Mouse (Mus musculus) hindbrain, embryonic 11.5 days (tissue): ENCODE measurements at regions not wholly inside any gene's neighbourhood (a gene's known extent, or its start where the extent isn't known, plus 50 kb on each side); places are given as distances from the start of the nearest gene placed in this dataset.

ENCODE experiments used
- ATAC-seq: fragments of 200-750 bp; cut with Nextera tagmentation; 2 replicates; pipeline ENCODE4 v1.8.0; 2017; ENCODE audit warnings: mild to moderate bottlenecking, moderate TSS enrichment, moderate library complexity; ENCODE audit not compliant: low FRiP score
- DNase-seq: peaks from one replicate; pipeline ENCODE4 v3.0.0-alpha.2; 2015; ENCODE audit warnings: low spot score
- H3K27ac ChIP-seq: fragments of 300-500 bp; sonication (generic); 2 replicates; pipeline ENCODE4 v1.5.1; 2014; ENCODE audit warnings: mild to moderate bottlenecking, low read depth, low read length
- H3K27me3 ChIP-seq: fragments of 300-500 bp; sonication (generic); 2 replicates; pipeline ENCODE4 v1.6.1; 2014; ENCODE audit warnings: mild to moderate bottlenecking, low read length, moderate library complexity, mixed read lengths; ENCODE audit not compliant: control insufficient read depth, insufficient read depth
- H3K36me3 ChIP-seq: fragments of 300-500 bp; sonication (generic); 2 replicates; pipeline ENCODE4 v1.6.1; 2014; ENCODE audit warnings: mild to moderate bottlenecking, low read length, moderate library complexity, mixed read lengths; ENCODE audit not compliant: control insufficient read depth, insufficient read depth
- H3K4me1 ChIP-seq: fragments of 300-500 bp; sonication (generic); replicated peaks from 2 replicates; pipeline ENCODE4 v1.6.1; 2014; ENCODE audit warnings: low read length, mixed read lengths; ENCODE audit not compliant: control insufficient read depth, insufficient read depth
- H3K4me2 ChIP-seq: fragments of 300-500 bp; sonication (generic); replicated peaks from 2 replicates; pipeline ENCODE4 v1.6.1; 2014; ENCODE audit warnings: mild to moderate bottlenecking, low read depth, low read length
- H3K4me3 ChIP-seq: fragments of 300-500 bp; sonication (generic); 2 replicates; pipeline ENCODE4 v1.5.1; 2014; ENCODE audit warnings: low read depth, low read length
- H3K9ac ChIP-seq: fragments of 300-500 bp; sonication (generic); 2 replicates; pipeline ENCODE4 v1.6.1; 2014; ENCODE audit warnings: low read depth, low read length
- H3K9me3 ChIP-seq: fragments of 300-500 bp; sonication (generic); 2 replicates; pipeline ENCODE4 v1.6.1; 2016; ENCODE audit warnings: low read length; ENCODE audit not compliant: control insufficient read depth
- WGBS: fragments of 180-500 bp; shearing (Covaris S2); extraction: QIAGEN DNeasy Blood & Tissue Kit; methylation state at CpG from one replicate; pipeline ENCODE4 v1.1.7; 2014; 5-methylcytosine and 5-hydroxymethylcytosine counted together

DNA sequence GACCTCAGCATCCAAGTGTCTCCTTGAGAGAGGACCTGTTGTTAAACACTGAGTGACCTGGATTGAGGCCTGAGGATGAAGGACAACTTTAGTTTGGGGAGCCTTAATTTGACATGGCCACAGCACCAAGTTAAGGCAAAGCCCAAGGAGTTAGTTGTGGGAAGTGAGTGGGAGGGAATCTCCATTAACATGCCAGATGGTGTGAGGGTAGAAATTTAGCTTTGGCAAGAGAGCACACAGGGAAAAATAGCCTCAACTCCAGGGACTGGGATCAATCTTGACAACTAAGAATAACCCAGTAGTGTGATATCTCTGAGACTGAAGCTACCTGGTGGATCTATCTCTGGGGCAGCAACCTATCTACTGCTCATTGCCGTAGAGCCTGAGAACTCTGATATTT, 105.4 kb downstream of the Ahr start:
- H3K36me3 ChIP-seq, result no peaks in the 10 kb centered on the region

DNA sequence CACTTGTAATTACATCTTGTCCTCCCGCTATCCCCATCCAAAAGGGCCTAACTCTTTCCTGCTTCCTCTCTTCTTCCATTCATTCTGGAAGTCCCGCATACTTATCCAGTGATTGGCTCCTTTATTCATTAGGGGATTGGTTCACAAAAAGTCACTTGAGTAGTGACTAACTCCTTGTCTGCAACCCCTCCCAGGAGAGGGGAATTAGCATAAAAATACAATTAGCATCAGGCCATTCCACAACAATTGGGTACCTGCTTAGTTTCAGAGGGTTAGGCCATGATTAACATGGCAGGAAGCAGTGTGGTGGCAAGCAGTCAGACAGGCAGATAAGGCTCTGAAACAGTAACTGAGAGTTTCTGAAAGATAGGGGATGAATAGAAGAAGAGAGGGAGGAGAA, 115.6 kb downstream of the Ahr start:
- ATAC-seq (no peak), DNase-seq (no peak)
- no peaks in the 10 kb centered on the region for H3K27me3 ChIP-seq
- no peaks in the 10 kb centered on the region for H3K9me3 ChIP-seq
- H3K9ac ChIP-seq, result no peak overlapping the region
- H3K4me3 ChIP-seq, result no peak overlapping the region
- WGBS, result 83% methylated on average over 2 of the region's 2 CpGs
- H3K27ac ChIP-seq, result no peak overlapping the region
- no peak overlapping the region for H3K4me2 ChIP-seq
- no peaks in the 10 kb centered on the region for H3K36me3 ChIP-seq
- no peaks in the 10 kb centered on the region for H3K4me1 ChIP-seq

More for the DNA sequence above, 105.4 kb downstream of the Ahr start:
- Histone ChIP-seq H3K27me3 (no peaks in the 10 kb centered on the region), H3K4me1 (no peaks in the 10 kb centered on the region), H3K4me2 (no peak overlapping the region), H3K4me3 (no peak overlapping the region), H3K9ac (no peak overlapping the region), H3K9me3 (no peaks in the 10 kb centered on the region), H3K27ac (no peak overlapping the region)
- DNase-seq (no peak), ATAC-seq (no peak)
- 88% methylated on average over 1 of the region's 1 CpGs for WGBS

DNA sequence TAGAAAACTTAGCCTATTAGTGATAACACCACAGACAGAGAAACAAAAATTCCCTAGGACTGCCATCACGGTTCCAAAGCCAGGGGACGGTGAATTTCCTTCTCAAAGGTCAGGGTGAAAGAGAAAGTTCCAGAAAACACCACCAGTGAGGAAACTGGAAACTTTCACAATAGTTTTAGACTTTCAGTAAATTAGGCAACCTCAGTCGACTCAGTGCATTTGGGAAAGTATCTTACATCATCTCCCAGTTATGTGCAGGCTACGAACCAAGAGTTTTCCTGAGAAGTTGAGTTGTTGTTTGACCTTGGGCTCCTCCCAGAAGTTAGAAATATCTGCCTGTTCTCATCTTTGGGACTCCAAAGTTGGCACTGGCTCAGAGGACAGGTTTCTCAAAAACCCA, 116.9 kb downstream of the Ahr start:
- Histone ChIP-seq H3K27me3 (no peaks in the 10 kb centered on the region), H3K4me3 (no peak overlapping the region), H3K36me3 (no peaks in the 10 kb centered on the region), H3K4me2 (no peak overlapping the region), H3K9me3 (no peaks in the 10 kb centered on the region), H3K27ac (no peak overlapping the region), H3K4me1 (no peaks in the 10 kb centered on the region), H3K9ac (no peak overlapping the region)
- 85% methylated on average over 4 of the region's 4 CpGs for WGBS
- DNase-seq (no peak), ATAC-seq (no peak)

DNA sequence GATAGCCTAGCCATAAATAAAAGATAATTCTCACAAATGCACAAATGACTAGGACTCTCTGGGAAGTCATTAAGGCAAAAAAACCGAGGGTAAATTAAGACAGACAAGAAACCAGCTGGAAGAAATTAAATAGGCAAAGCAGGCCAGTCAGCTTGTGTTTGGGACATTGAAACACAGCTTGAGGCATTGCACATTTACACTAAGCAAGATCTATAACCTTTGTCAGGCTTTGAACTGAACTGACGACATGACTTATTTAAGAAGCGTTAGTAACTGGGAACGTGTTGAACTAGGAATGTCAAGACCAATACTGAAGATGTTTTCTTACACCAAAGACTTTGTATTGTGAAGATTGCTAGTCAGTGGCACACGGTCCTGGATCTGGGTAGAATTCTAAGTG, 118.3 kb downstream of the Ahr start:
- DNase-seq (no peak), ATAC-seq (no peak)
- Histone ChIP-seq H3K27ac (no peak overlapping the region), H3K9me3 (no peaks in the 10 kb centered on the region), H3K27me3 (no peaks in the 10 kb centered on the region), H3K9ac (no peak overlapping the region), H3K4me2 (no peak overlapping the region), H3K36me3 (no peaks in the 10 kb centered on the region), H3K4me1 (no peaks in the 10 kb centered on the region), H3K4me3 (no peak overlapping the region)
- 70% methylated on average over 5 of the region's 5 CpGs for WGBS

DNA sequence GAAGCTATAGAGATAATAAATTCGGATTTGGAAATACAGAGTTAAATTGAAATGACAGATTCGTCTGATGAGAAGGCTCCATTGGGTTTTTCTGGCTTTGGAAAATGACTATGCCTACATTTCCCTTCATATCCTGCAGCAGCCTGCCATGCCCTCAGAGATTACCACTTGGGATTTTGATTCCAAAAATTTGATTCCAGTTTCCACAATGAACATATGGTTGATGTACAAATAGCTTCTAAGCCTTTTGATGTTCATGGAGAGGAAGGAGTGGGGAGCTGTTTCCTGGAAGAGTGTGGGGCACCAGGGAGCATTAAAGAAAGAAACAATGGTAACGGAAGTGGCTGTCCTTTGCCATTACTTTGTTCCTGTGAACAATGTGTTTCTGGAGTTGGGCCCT, 122.1 kb downstream of the Ahr start:
- Histone ChIP-seq H3K27ac (no peak overlapping the region), H3K27me3 (no peaks in the 10 kb centered on the region), H3K36me3 (no peaks in the 10 kb centered on the region), H3K9ac (no peak overlapping the region), H3K4me1 (no peaks in the 10 kb centered on the region), H3K4me3 (no peak overlapping the region), H3K4me2 (no peak overlapping the region), H3K9me3 (no peaks in the 10 kb centered on the region)
- ATAC-seq (no peak), DNase-seq (no peak)
- 76% methylated on average over 3 of the region's 3 CpGs for WGBS

DNA sequence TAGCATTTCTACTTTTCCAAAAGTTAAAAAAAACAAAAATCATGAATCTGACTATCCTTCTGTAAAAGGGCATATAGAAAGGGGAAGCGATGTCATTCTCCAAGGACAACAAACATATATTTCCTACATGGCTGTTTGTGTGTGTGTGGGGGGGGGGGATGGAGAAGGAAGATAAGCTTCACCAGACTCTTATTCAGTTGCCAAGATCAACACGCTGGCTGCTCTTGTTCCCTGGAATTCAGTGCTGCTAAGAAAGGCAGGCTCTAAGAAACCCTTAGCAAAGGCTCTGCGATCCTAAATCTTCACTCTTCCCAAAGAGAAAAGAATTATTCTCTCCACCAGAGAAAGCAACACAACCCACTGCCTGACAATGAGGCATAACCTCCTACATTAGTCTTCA, 126.4 kb downstream of the Ahr start:
- DNase-seq (no peak), ATAC-seq (no peak)
- H3K27me3 ChIP-seq, result no peaks in the 10 kb centered on the region
- no peaks in the 10 kb centered on the region for H3K36me3 ChIP-seq
- no peak overlapping the region for H3K4me2 ChIP-seq
- 85% methylated on average over 3 of the region's 3 CpGs for WGBS
- no peak overlapping the region for H3K9ac ChIP-seq
- H3K4me1 ChIP-seq, result no peaks in the 10 kb centered on the region
- H3K9me3 ChIP-seq, result no peaks in the 10 kb centered on the region
- H3K27ac ChIP-seq, result no peak overlapping the region
- no peak overlapping the region for H3K4me3 ChIP-seq

DNA sequence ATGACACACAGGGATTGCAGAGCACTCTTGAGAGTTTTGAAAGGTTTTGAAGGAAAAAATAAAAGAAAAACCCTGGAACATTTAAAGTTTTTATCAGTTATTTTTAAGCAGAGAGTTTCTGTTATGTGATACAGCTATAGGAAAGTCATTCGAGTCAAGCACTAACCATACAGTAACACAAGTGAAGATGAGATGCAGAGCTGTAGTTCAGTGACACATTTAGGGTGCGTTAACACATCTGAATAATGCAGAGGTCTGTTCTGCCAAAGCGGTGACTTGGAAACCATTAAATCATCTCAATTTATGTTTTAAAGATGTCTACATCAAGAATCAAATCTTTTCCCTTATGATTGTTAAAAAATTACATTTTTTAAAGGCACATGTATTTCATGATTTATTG, 126.8 kb downstream of the Ahr start:
- no peak for DNase-seq
- 90% methylated on average over 3 of the region's 3 CpGs for WGBS
- Histone ChIP-seq H3K27ac (no peak overlapping the region), H3K36me3 (no peaks in the 10 kb centered on the region), H3K4me2 (no peak overlapping the region), H3K9ac (no peak overlapping the region), H3K4me3 (no peak overlapping the region), H3K4me1 (no peaks in the 10 kb centered on the region), H3K9me3 (no peaks in the 10 kb centered on the region), H3K27me3 (no peaks in the 10 kb centered on the region)
- no peak for ATAC-seq

DNA sequence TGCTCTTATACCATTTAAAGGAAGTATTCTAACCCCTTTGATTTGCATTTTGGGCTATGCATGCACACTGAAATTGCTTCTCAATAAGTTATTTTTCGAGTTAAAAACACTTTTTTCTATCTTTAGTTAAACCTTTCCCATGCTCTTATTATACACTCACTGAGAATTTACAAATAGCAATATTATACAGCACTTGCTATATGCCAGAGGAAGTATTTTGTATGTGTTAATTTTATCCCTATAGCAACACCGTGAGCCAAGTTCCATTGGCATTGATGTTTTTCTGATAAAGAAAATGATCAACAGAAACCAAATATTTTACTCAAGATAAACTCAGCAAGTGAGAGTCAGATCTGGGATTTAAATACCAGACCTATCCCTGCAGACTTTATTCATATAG, 133.0 kb downstream of the Ahr start:
- WGBS, result 77% methylated on average over 2 of the region's 2 CpGs

DNA sequence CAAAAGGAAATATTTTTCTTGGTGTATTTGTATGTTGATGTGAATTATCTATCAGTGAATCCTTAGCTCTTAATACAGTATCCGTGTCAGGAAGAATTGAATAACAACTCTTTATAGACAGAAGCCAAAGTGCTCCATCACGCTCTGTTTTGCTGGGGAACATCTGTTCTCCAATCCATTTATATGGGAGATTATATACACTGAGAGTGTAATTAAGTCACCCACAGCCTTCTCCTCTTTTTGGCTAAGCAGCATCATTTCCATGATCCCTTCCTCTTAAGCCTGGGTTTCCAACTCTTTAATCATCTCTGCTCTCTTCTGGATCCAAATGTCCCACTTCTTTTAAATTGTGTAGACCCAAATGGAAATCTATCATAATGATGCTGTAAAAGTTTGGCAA, 133.6 kb downstream of the Ahr start:
- WGBS, result 91% methylated on average over 2 of the region's 2 CpGs
- no peak for ATAC-seq

More for the DNA sequence above, 133.0 kb downstream of the Ahr start:
- ATAC-seq (no peak), DNase-seq (no peak)
- H3K27ac ChIP-seq, result no peak overlapping the region
- no peak overlapping the region for H3K4me2 ChIP-seq
- no peaks in the 10 kb centered on the region for H3K36me3 ChIP-seq
- no peaks in the 10 kb centered on the region for H3K27me3 ChIP-seq
- no peaks in the 10 kb centered on the region for H3K9me3 ChIP-seq
- no peak overlapping the region for H3K4me3 ChIP-seq
- H3K9ac ChIP-seq, result no peak overlapping the region
- H3K4me1 ChIP-seq, result no peaks in the 10 kb centered on the region

More for the DNA sequence above, 133.6 kb downstream of the Ahr start:
- no peak overlapping the region for H3K4me3 ChIP-seq
- H3K9me3 ChIP-seq, result no peaks in the 10 kb centered on the region
- no peak overlapping the region for H3K4me2 ChIP-seq
- H3K9ac ChIP-seq, result no peak overlapping the region
- no peaks in the 10 kb centered on the region for H3K36me3 ChIP-seq
- H3K27me3 ChIP-seq, result no peaks in the 10 kb centered on the region
- DNase-seq, result no peak
- no peaks in the 10 kb centered on the region for H3K4me1 ChIP-seq
- no peak overlapping the region for H3K27ac ChIP-seq
